Mouse (Mus musculus): ENCODE measurements around the gene Atg9a. TPM values are rescaled to one million over a fixed set of nuclear protein-coding genes. Genes with fewer than 3 reads are reported as not detected.

Gene Atg9a
- polyA plus RNA-seq, 1 experiment = 120 TPM

GRCm38 (mm10) chr1:75192452-75192851, 456 bp upstream of the Atg9a start:
- WGBS = under 1% methylated on average over 19 of the region's 19 CpGs
- TF ChIP-seq CTCF (IDR thresholded peaks at IDR 0.05; ENCODE audit: borderline replicate concordance, insufficient read depth, low read depth, low read length) (no peak), POLR2A (IDR thresholded peaks at IDR 0.05; ENCODE audit: borderline replicate concordance, insufficient read depth, low read length) (no peak)

DNA sequence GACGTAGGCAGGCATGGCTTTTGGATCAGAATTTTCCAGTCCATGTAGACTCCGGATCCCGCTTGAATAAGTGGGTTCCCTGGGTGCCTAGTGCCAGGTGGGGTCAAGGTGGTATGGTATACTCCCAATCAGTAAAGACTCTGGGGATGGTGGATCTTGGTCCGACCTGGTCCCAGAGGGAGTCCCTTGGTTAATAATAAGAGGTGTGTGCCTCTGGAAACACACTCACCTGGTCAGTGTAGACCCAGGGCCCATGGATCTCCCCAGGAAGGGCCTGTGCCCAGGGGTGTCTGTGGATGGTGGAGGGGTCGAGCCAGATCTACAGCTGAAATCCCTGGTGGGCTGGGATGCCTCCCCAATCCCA, 756 bp downstream of the Atg9a start:
- H3K4me1 ChIP-seq (ENCODE audit: control insufficient read depth, insufficient read depth, low read length) = peaks cover 5% of the 10 kb centered on the region
- H3K4me3 ChIP-seq (replicated peaks; ENCODE audit: insufficient read depth, low read depth, low read length) = peak overlapping the region; percentile 82
- 18% methylated on average over 5 of the region's 5 CpGs for WGBS
- peak overlapping the region; percentile 74 for H3K27ac ChIP-seq (ENCODE audit: insufficient read depth, low read length)
- no peak for TF ChIP-seq CTCF (IDR thresholded peaks at IDR 0.05; ENCODE audit: borderline replicate concordance, insufficient read depth, low read depth, low read length)
- no peak for TF ChIP-seq POLR2A (IDR thresholded peaks at IDR 0.05; ENCODE audit: borderline replicate concordance, insufficient read depth, low read length)
- DNase-seq = no peak
- H3K27me3 ChIP-seq (ENCODE audit: control insufficient read depth, insufficient read depth, low read length) = no peaks in the 10 kb centered on the region

More at GRCm38 (mm10) chr1:75192452-75192851, 456 bp upstream of the Atg9a start:
- peak in 1 of 2 experiments; percentile 50 for DNase-seq
- Histone ChIP-seq H3K27me3 (ENCODE audit: control insufficient read depth, insufficient read depth, low read length) (no peaks in the 10 kb centered on the region), H3K27ac (ENCODE audit: insufficient read depth, low read length) (peak overlapping the region; percentile 6), H3K4me1 (ENCODE audit: control insufficient read depth, insufficient read depth, low read length) (peaks cover 5% of the 10 kb centered on the region), H3K4me3 (replicated peaks; ENCODE audit: insufficient read depth, low read depth, low read length) (peak overlapping the region; percentile 82)

- no peak overlapping the region for H3K27ac ChIP-seq (ENCODE audit: insufficient read depth, low read length)
- no peak for TF ChIP-seq POLR2A (IDR thresholded peaks at IDR 0.05; ENCODE audit: borderline replicate concordance, insufficient read depth, low read length)
- TF ChIP-seq CTCF (IDR thresholded peaks at IDR 0.05; ENCODE audit: borderline replicate concordance, insufficient read depth, low read depth, low read length) = no peak
- DNase-seq = no peak
- peak overlapping the region; percentile 82 for H3K4me3 ChIP-seq (replicated peaks; ENCODE audit: insufficient read depth, low read depth, low read length)
- no peaks in the 10 kb centered on the region for H3K27me3 ChIP-seq (ENCODE audit: control insufficient read depth, insufficient read depth, low read length)
- H3K4me1 ChIP-seq (ENCODE audit: control insufficient read depth, insufficient read depth, low read length) = peaks cover 11% of the 10 kb centered on the region
- 27% methylated on average over 2 of the region's 2 CpGs for WGBS
Observed at GRCm38 (mm10) chr1:75190577-75190976, 1.4 kb downstream of the Atg9a start.

GRCm38 (mm10) chr1:75187914-75188483, 4.0 kb downstream of the Atg9a start:
- TF ChIP-seq POLR2A (IDR thresholded peaks at IDR 0.05; ENCODE audit: borderline replicate concordance, insufficient read depth, low read length) (no peak), CTCF (IDR thresholded peaks at IDR 0.05; ENCODE audit: borderline replicate concordance, insufficient read depth, low read depth, low read length) (no peak)
- DNase-seq = no peak
- H3K27me3 ChIP-seq (ENCODE audit: control insufficient read depth, insufficient read depth, low read length) = no peaks in the 10 kb centered on the region
- no peak overlapping the region for H3K27ac ChIP-seq (ENCODE audit: insufficient read depth, low read length)
- H3K4me1 ChIP-seq (ENCODE audit: control insufficient read depth, insufficient read depth, low read length) = peaks cover 20% of the 10 kb centered on the region
- no peak overlapping the region for H3K4me3 ChIP-seq (replicated peaks; ENCODE audit: insufficient read depth, low read depth, low read length)
- 83% methylated on average over 2 of the region's 2 CpGs for WGBS

DNA sequence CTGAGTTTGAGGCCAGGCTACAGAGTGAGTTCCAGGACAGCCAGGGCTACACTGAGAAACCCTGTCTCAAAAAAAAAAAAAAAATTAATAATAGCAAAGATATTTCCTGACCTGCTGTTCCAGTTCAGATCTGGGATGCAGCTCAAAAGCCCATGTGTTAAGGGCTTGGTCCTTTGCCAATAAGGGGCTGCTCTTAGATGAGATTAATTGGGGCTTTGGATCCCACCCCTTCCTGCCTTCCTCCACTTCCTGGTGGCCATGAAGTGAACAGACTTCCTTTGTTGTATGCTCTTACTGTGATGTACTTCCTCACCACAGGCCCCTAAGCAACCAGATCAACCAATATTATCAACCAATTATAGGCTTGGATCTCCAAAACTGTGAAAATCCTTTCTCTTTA, 4.9 kb downstream of the Atg9a start:
- Histone ChIP-seq H3K4me1 (ENCODE audit: control insufficient read depth, insufficient read depth, low read length) (peaks cover 20% of the 10 kb centered on the region), H3K27ac (ENCODE audit: insufficient read depth, low read length) (no peak overlapping the region)
- TF ChIP-seq CTCF (IDR thresholded peaks at IDR 0.05; ENCODE audit: borderline replicate concordance, insufficient read depth, low read depth, low read length) (no peak), POLR2A (IDR thresholded peaks at IDR 0.05; ENCODE audit: borderline replicate concordance, insufficient read depth, low read length) (no peak)

DNA sequence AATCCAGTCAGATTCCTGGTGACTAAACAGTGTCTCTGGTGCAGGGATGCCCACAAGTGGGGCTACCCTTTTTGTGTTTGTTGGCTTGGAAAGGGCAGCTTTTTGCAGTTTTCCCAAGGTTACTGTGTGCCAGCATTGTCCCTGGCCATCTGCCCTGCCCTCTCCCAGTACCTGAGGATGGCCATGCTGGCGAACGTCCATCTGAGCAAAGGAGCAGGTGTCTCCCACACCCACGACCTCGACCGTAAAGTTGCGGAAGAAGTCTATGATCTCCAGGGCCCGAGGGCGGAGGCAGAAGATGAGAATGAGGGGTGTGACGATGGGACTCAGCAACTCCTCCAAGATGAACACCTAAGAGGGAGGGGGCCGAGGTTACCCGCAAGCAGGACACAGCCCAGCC, 6.5 kb downstream of the Atg9a start:
- Histone ChIP-seq H3K4me3 (replicated peaks; ENCODE audit: insufficient read depth, low read depth, low read length) (no peak overlapping the region), H3K27me3 (ENCODE audit: control insufficient read depth, insufficient read depth, low read length) (no peaks in the 10 kb centered on the region), H3K27ac (ENCODE audit: insufficient read depth, low read length) (no peak overlapping the region), H3K4me1 (ENCODE audit: control insufficient read depth, insufficient read depth, low read length) (peaks cover 20% of the 10 kb centered on the region)
- peak; percentile 49 to 55 for DNase-seq
- TF ChIP-seq CTCF (IDR thresholded peaks at IDR 0.05; ENCODE audit: borderline replicate concordance, insufficient read depth, low read depth, low read length) (no peak), POLR2A (IDR thresholded peaks at IDR 0.05; ENCODE audit: borderline replicate concordance, insufficient read depth, low read length) (no peak)
- WGBS = 47% methylated on average over 11 of the region's 11 CpGs

More for the DNA sequence above, 4.9 kb downstream of the Atg9a start:
- H3K4me3 ChIP-seq (replicated peaks; ENCODE audit: insufficient read depth, low read depth, low read length) = no peak overlapping the region
- no peaks in the 10 kb centered on the region for H3K27me3 ChIP-seq (ENCODE audit: control insufficient read depth, insufficient read depth, low read length)
- no peak for DNase-seq

GRCm38 (mm10) chr1:75182160-75182559, 9.8 kb downstream of the Atg9a start:
- DNase-seq = no peak
- WGBS = 40% methylated on average over 4 of the region's 4 CpGs
- peaks cover 18% of the 10 kb centered on the region for H3K4me1 ChIP-seq (ENCODE audit: control insufficient read depth, insufficient read depth, low read length)

DNA sequence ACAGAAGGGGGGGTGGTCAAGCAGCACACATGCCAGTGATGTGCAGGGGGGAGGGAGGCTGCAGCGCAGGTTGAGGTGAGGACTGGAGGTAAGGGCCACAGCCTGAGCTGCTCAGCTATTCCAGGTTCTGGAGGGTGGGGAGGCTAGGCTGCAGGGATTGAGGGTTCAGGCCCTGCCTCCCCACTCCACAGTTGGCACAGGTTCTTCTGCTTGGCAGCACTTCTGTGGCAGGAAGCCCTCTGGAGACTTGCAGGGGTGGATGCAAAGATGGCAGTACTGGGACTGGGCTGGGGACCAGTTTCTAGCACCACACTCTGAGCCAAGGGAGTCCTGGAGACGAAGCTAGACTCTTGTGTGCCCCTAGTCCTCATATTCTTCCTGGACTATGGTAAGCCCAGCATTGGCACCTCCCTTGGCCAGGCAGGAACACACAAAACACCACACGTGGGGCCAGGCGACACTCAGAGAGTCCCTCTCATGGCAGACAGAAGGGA, 10.6 kb downstream of the Atg9a start:
- DNase-seq = no peak
- peaks cover 18% of the 10 kb centered on the region for H3K4me1 ChIP-seq (ENCODE audit: control insufficient read depth, insufficient read depth, low read length)
- no peak overlapping the region for H3K4me3 ChIP-seq (replicated peaks; ENCODE audit: insufficient read depth, low read depth, low read length)
- no peak for TF ChIP-seq POLR2A (IDR thresholded peaks at IDR 0.05; ENCODE audit: borderline replicate concordance, insufficient read depth, low read length)
- no peak for TF ChIP-seq CTCF (IDR thresholded peaks at IDR 0.05; ENCODE audit: borderline replicate concordance, insufficient read depth, low read depth, low read length)
- WGBS = 67% methylated on average over 4 of the region's 4 CpGs
- H3K27ac ChIP-seq (ENCODE audit: insufficient read depth, low read length) = no peak overlapping the region
- H3K27me3 ChIP-seq (ENCODE audit: control insufficient read depth, insufficient read depth, low read length) = no peaks in the 10 kb centered on the region

More at GRCm38 (mm10) chr1:75182160-75182559, 9.8 kb downstream of the Atg9a start:
- Histone ChIP-seq H3K4me3 (replicated peaks; ENCODE audit: insufficient read depth, low read depth, low read length) (no peak overlapping the region), H3K27me3 (ENCODE audit: control insufficient read depth, insufficient read depth, low read length) (no peaks in the 10 kb centered on the region), H3K27ac (ENCODE audit: insufficient read depth, low read length) (no peak overlapping the region)
- TF ChIP-seq CTCF (IDR thresholded peaks at IDR 0.05; ENCODE audit: borderline replicate concordance, insufficient read depth, low read depth, low read length) = 0 out of 2 replicates have a peak, but pooled peaks have one; percentile 17
- no peak for TF ChIP-seq POLR2A (IDR thresholded peaks at IDR 0.05; ENCODE audit: borderline replicate concordance, insufficient read depth, low read length)

Measured in cerebellum, adult 2 months (tissue).